Mouse (Mus musculus): ENCODE measurements around the gene Cx3cl1. TPM values are rescaled to one million over a fixed set of nuclear protein-coding genes. Genes with fewer than 3 reads are reported as not detected.

The Cx3cl1 gene
- polyA plus RNA-seq, 1 experiment from 2014 or later = 8.1 TPM

GRCm38 (mm10) chr8:94781155-94781837 is 9.5 kb downstream of the Cx3cl1 start:
- WGBS = 53% methylated on average over 7 of the region's 7 CpGs
- H3K4me2 ChIP-seq (ENCODE audit: low read length) = peak overlapping the region; percentile 37

GRCm38 (mm10) chr8:94781838-94782235 is 10.0 kb downstream of the Cx3cl1 start:
- Histone ChIP-seq H3K27ac (replicated peaks in 1 of 2; ENCODE audit: control insufficient read depth in 1 of 2, insufficient read depth in 1 of 2, low read depth in 2 of 2, low read length in 2 of 2) (no peak overlapping the region), H3K9ac (ENCODE audit: low read length) (no peak overlapping the region)

More at GRCm38 (mm10) chr8:94781155-94781837, 9.5 kb downstream of the Cx3cl1 start:
- Histone ChIP-seq H3K4me3 (ENCODE audit: control insufficient read depth in 1 of 2, insufficient read depth in 1 of 2, low read depth in 1 of 2, low read length in 2 of 2) (no peak overlapping the region), H3K27me3 (ENCODE audit: control insufficient read depth, insufficient read depth, low read length) (no peaks in the 10 kb centered on the region), H3K9me3 (ENCODE audit: control insufficient read depth, low read length) (no peaks in the 10 kb centered on the region), H3K36me3 (ENCODE audit: control insufficient read depth, insufficient read depth, low read length) (no peaks in the 10 kb centered on the region), H3K4me1 (ENCODE audit: control insufficient read depth in 2 of 2, insufficient read depth in 2 of 2, low read length in 2 of 2) (peaks cover 41 to 45% of the 10 kb centered on the region in 2 experiments), H3K27ac (replicated peaks in 1 of 2; ENCODE audit: control insufficient read depth in 1 of 2, insufficient read depth in 1 of 2, low read depth in 2 of 2, low read length in 2 of 2) (no peak overlapping the region), H3K9ac (ENCODE audit: low read length) (no peak overlapping the region)
- no peak for ATAC-seq (ENCODE audit: insufficient number of reproducible peaks, insufficient read depth, low FRiP score, low read depth)

GRCm38 (mm10) chr8:94783890-94784289 is 12.1 kb downstream of the Cx3cl1 start:
- Histone ChIP-seq H3K9ac (ENCODE audit: low read length) (no peak overlapping the region), H3K4me3 (ENCODE audit: control insufficient read depth in 1 of 2, insufficient read depth in 1 of 2, low read depth in 1 of 2, low read length in 2 of 2) (no peak overlapping the region), H3K27ac (replicated peaks in 1 of 2; ENCODE audit: control insufficient read depth in 1 of 2, insufficient read depth in 1 of 2, low read depth in 2 of 2, low read length in 2 of 2) (no peak overlapping the region), H3K4me2 (ENCODE audit: low read length) (no peak overlapping the region), H3K27me3 (ENCODE audit: control insufficient read depth, insufficient read depth, low read length) (no peaks in the 10 kb centered on the region), H3K9me3 (ENCODE audit: control insufficient read depth, low read length) (no peaks in the 10 kb centered on the region), H3K36me3 (ENCODE audit: control insufficient read depth, insufficient read depth, low read length) (no peaks in the 10 kb centered on the region), H3K4me1 (ENCODE audit: control insufficient read depth in 2 of 2, insufficient read depth in 2 of 2, low read length in 2 of 2) (peaks cover 24 to 35% of the 10 kb centered on the region in 2 experiments)
- 51% methylated on average over 4 of the region's 4 CpGs for WGBS
- no peak for ATAC-seq (ENCODE audit: insufficient number of reproducible peaks, insufficient read depth, low FRiP score, low read depth)

More at GRCm38 (mm10) chr8:94781838-94782235, 10.0 kb downstream of the Cx3cl1 start:
- 6% methylated on average over 11 of the region's 11 CpGs for WGBS
- no peaks in the 10 kb centered on the region for H3K9me3 ChIP-seq (ENCODE audit: control insufficient read depth, low read length)
- no peaks in the 10 kb centered on the region for H3K27me3 ChIP-seq (ENCODE audit: control insufficient read depth, insufficient read depth, low read length)
- no peak overlapping the region for H3K4me3 ChIP-seq (ENCODE audit: control insufficient read depth in 1 of 2, insufficient read depth in 1 of 2, low read depth in 1 of 2, low read length in 2 of 2)
- peak overlapping the region; percentile 37 for H3K4me2 ChIP-seq (ENCODE audit: low read length)
- H3K4me1 ChIP-seq (ENCODE audit: control insufficient read depth in 2 of 2, insufficient read depth in 2 of 2, low read length in 2 of 2) = peaks cover 41 to 45% of the 10 kb centered on the region in 2 experiments
- H3K36me3 ChIP-seq (ENCODE audit: control insufficient read depth, insufficient read depth, low read length) = no peaks in the 10 kb centered on the region
- ATAC-seq (ENCODE audit: insufficient number of reproducible peaks, insufficient read depth, low FRiP score, low read depth) = 0 out of 2 replicates have a peak, but pooled peaks have one; percentile 20

GRCm38 (mm10) chr8:94785247-94785985 is 13.6 kb downstream of the Cx3cl1 start:
- Histone ChIP-seq H3K4me1 (ENCODE audit: control insufficient read depth in 2 of 2, insufficient read depth in 2 of 2, low read length in 2 of 2) (peaks cover 20 to 28% of the 10 kb centered on the region in 2 experiments), H3K4me3 (ENCODE audit: control insufficient read depth in 1 of 2, insufficient read depth in 1 of 2, low read depth in 1 of 2, low read length in 2 of 2) (no peak overlapping the region), H3K9me3 (ENCODE audit: control insufficient read depth, low read length) (no peaks in the 10 kb centered on the region), H3K9ac (ENCODE audit: low read length) (no peak overlapping the region), H3K36me3 (ENCODE audit: control insufficient read depth, insufficient read depth, low read length) (no peaks in the 10 kb centered on the region), H3K27ac (replicated peaks in 1 of 2; ENCODE audit: control insufficient read depth in 1 of 2, insufficient read depth in 1 of 2, low read depth in 2 of 2, low read length in 2 of 2) (no peak overlapping the region; a peak in 1 of 4 replicates), H3K4me2 (ENCODE audit: low read length) (no peak overlapping the region), H3K27me3 (ENCODE audit: control insufficient read depth, insufficient read depth, low read length) (no peaks in the 10 kb centered on the region)
- WGBS = 56% methylated on average over 12 of the region's 12 CpGs
- ATAC-seq (ENCODE audit: insufficient number of reproducible peaks, insufficient read depth, low FRiP score, low read depth) = no peak

- Histone ChIP-seq H3K27ac (replicated peaks in 1 of 2; ENCODE audit: control insufficient read depth in 1 of 2, insufficient read depth in 1 of 2, low read depth in 2 of 2, low read length in 2 of 2) (no peak overlapping the region), H3K9ac (ENCODE audit: low read length) (no peak overlapping the region), H3K27me3 (ENCODE audit: control insufficient read depth, insufficient read depth, low read length) (no peaks in the 10 kb centered on the region), H3K4me2 (ENCODE audit: low read length) (no peak overlapping the region), H3K9me3 (ENCODE audit: control insufficient read depth, low read length) (no peaks in the 10 kb centered on the region), H3K4me3 (ENCODE audit: control insufficient read depth in 1 of 2, insufficient read depth in 1 of 2, low read depth in 1 of 2, low read length in 2 of 2) (no peak overlapping the region), H3K36me3 (ENCODE audit: control insufficient read depth, insufficient read depth, low read length) (no peaks in the 10 kb centered on the region), H3K4me1 (ENCODE audit: control insufficient read depth in 2 of 2, insufficient read depth in 2 of 2, low read length in 2 of 2) (peaks cover 18 to 24% of the 10 kb centered on the region in 2 experiments)
- no peak for ATAC-seq (ENCODE audit: insufficient number of reproducible peaks, insufficient read depth, low FRiP score, low read depth)
- WGBS = 75% methylated on average over 6 of the region's 6 CpGs
These were observed 14.3 kb downstream of the Cx3cl1 start for GRCm38 (mm10) chr8:94785995-94786595.

GRCm38 (mm10) chr8:94787524-94788501 is 16.0 kb downstream of the Cx3cl1 start:
- 52% methylated on average over 15 of the region's 15 CpGs for WGBS
- no peak for ATAC-seq (ENCODE audit: insufficient number of reproducible peaks, insufficient read depth, low FRiP score, low read depth)
- no peaks in the 10 kb centered on the region for H3K9me3 ChIP-seq (ENCODE audit: control insufficient read depth, low read length)
- no peak overlapping the region for H3K4me2 ChIP-seq (ENCODE audit: low read length)
- no peak overlapping the region for H3K27ac ChIP-seq (replicated peaks in 1 of 2; ENCODE audit: control insufficient read depth in 1 of 2, insufficient read depth in 1 of 2, low read depth in 2 of 2, low read length in 2 of 2)
- H3K4me1 ChIP-seq (ENCODE audit: control insufficient read depth in 2 of 2, insufficient read depth in 2 of 2, low read length in 2 of 2) = peaks cover 5 to 13% of the 10 kb centered on the region in 2 experiments
- no peak overlapping the region for H3K9ac ChIP-seq (ENCODE audit: low read length)
- H3K36me3 ChIP-seq (ENCODE audit: control insufficient read depth, insufficient read depth, low read length) = no peaks in the 10 kb centered on the region
- H3K4me3 ChIP-seq (ENCODE audit: control insufficient read depth in 1 of 2, insufficient read depth in 1 of 2, low read depth in 1 of 2, low read length in 2 of 2) = no peak overlapping the region
- H3K27me3 ChIP-seq (ENCODE audit: control insufficient read depth, insufficient read depth, low read length) = no peaks in the 10 kb centered on the region
